Mouse (Mus musculus) neural tube, embryonic 12.5 days (tissue): ENCODE results near the gene Rhbdf1. TPM values are rescaled to one million over a fixed set of nuclear protein-coding genes. Genes with fewer than 3 reads are reported as not detected.
A peak's percentile ranks its signal among the peaks of the same experiment; 100 is the strongest.

Experiments used
- ATAC-seq: fragments of 200-750 bp; cut with Nextera tagmentation; 2 replicates; pipeline ENCODE4 v1.8.0; 2017; ENCODE audit warnings: low read depth, mild to moderate bottlenecking, moderate TSS enrichment, moderate library complexity; ENCODE audit not compliant: low FRiP score
- H3K27ac ChIP-seq: fragments of 300-500 bp; sonication (generic); 2 replicates; pipeline ENCODE4 v1.5.1; 2016
- H3K27me3 ChIP-seq: fragments of 300-500 bp; sonication (generic); replicated peaks from 2 replicates; pipeline ENCODE4 v1.6.1; 2016; ENCODE audit warnings: mild to moderate bottlenecking
- H3K36me3 ChIP-seq: fragments of 300-500 bp; sonication (generic); 2 replicates; pipeline ENCODE4 v1.6.1; 2016; ENCODE audit warnings: mild to moderate bottlenecking
- H3K4me1 ChIP-seq: fragments of 300-500 bp; sonication (generic); 2 replicates; pipeline ENCODE4 v1.6.1; 2016
- H3K4me2 ChIP-seq: fragments of 300-500 bp; sonication (generic); replicated peaks from 2 replicates; pipeline ENCODE4 v1.6.1; 2016; ENCODE audit warnings: mild to moderate bottlenecking
- H3K4me3 ChIP-seq: fragments of 300-500 bp; sonication (generic); 2 replicates; pipeline ENCODE4 v1.5.1; 2016
- H3K9ac ChIP-seq: fragments of 300-500 bp; sonication (generic); 2 replicates; pipeline ENCODE4 v1.6.1; 2016; ENCODE audit warnings: mild to moderate bottlenecking
- H3K9me3 ChIP-seq: fragments of 300-500 bp; sonication (generic); 2 replicates; pipeline ENCODE4 v1.6.1; 2016; ENCODE audit warnings: mild to moderate bottlenecking
- WGBS: fragments of 180-500 bp; shearing (Covaris S2); methylation state at CpG from one replicate; pipeline ENCODE4 v1.1.7; 2016; 5-methylcytosine and 5-hydroxymethylcytosine counted together
- polyA plus RNA-seq: library from polyadenylated mRNA; unstranded; fragments of >200 nt; fragmentation: Nextera tagmentation; extraction: Ambion mirVana; gene quantifications from 2 replicates; pipeline ENCODE4 v1.2.1, GENCODE M21; 2016

Gene Rhbdf1
- polyA plus RNA-seq, 1 experiment from 2014 or later = 32.9 TPM

GRCm38 (mm10) chr11:32161922-32162804 is 59.9 kb downstream of the Rhbdf1 start:
- peak; percentile 91 for ATAC-seq
- Histone ChIP-seq H3K36me3 (no peaks in the 10 kb centered on the region), H3K9me3 (no peaks in the 10 kb centered on the region), H3K4me1 (peaks cover 10% of the 10 kb centered on the region), H3K27me3 (no peaks in the 10 kb centered on the region), H3K4me2 (peak overlapping the region; percentile 60), H3K9ac (peak overlapping the region; percentile 58), H3K27ac (0 out of 2 replicates have a peak overlapping the region, but pooled peaks have one; percentile 53), H3K4me3 (peak overlapping the region; percentile 5; the same call in 1 of the 2 replicates)
- WGBS = 14% methylated on average over 28 of the region's 28 CpGs

- H3K27me3 ChIP-seq = no peaks in the 10 kb centered on the region
- WGBS = 8% methylated on average over 9 of the region's 9 CpGs
- H3K4me3 ChIP-seq = peak overlapping the region; percentile 5; the same call in 1 of the 2 replicates
- H3K36me3 ChIP-seq = no peaks in the 10 kb centered on the region
- H3K9me3 ChIP-seq = no peaks in the 10 kb centered on the region
- H3K9ac ChIP-seq = peak overlapping the region; percentile 58
- 0 out of 2 replicates have a peak overlapping the region, but pooled peaks have one; percentile 53 for H3K27ac ChIP-seq
- H3K4me1 ChIP-seq = peaks cover 13% of the 10 kb centered on the region
- peak; percentile 59 for ATAC-seq
- H3K4me2 ChIP-seq = peak overlapping the region; percentile 60
These were observed 60.6 kb downstream of the Rhbdf1 start for GRCm38 (mm10) chr11:32161500-32161899.

- Histone ChIP-seq H3K4me1 (peaks cover 13% of the 10 kb centered on the region), H3K27ac (no peak overlapping the region), H3K9me3 (no peaks in the 10 kb centered on the region), H3K4me2 (no peak overlapping the region), H3K36me3 (no peaks in the 10 kb centered on the region), H3K9ac (no peak overlapping the region), H3K4me3 (no peak overlapping the region), H3K27me3 (no peaks in the 10 kb centered on the region)
- no peak for ATAC-seq
- WGBS = 86% methylated on average over 7 of the region's 7 CpGs
These were observed 61.8 kb downstream of the Rhbdf1 start for GRCm38 (mm10) chr11:32160341-32160740.

Other genes with a start within 250 kb of the Rhbdf1 start
- gene Nsg2, start 221.8 kb downstream of the Rhbdf1 start, polyA plus RNA-seq = 212 and 216 TPM in 2 replicates
- gene Il9r, start 22.0 kb downstream of the Rhbdf1 start, polyA plus RNA-seq = 0.08 TPM in 1 of 2 replicates, not detected in the other
- 52.8 and 59.3 TPM in 2 replicates for gene Snrnp25, start 16.9 kb downstream of the Rhbdf1 start, polyA plus RNA-seq
- gene Mpg, start 4.2 kb upstream of the Rhbdf1 start, polyA plus RNA-seq = 30.3 and 30.7 TPM in 2 replicates
- gene Nprl3, start 45.4 kb upstream of the Rhbdf1 start, polyA plus RNA-seq = 41.9 and 46.9 TPM in 2 replicates
- gene Hba-x, start 54.1 kb upstream of the Rhbdf1 start, polyA plus RNA-seq = 1,310 and 1,360 TPM in 2 replicates
- 2,385 and 2,610 TPM in 2 replicates for gene Hba-a1, start 61.2 kb upstream of the Rhbdf1 start, polyA plus RNA-seq
- gene Hbq1b, start 64.7 kb upstream of the Rhbdf1 start, polyA plus RNA-seq = 3.2 and 3.3 TPM in 2 replicates
- gene Hba-a2, start 74.2 kb upstream of the Rhbdf1 start, polyA plus RNA-seq = 5,164 and 5,594 TPM in 2 replicates
- 0.41 and 0.65 TPM in 2 replicates for gene Hbq1a, start 77.8 kb upstream of the Rhbdf1 start, polyA plus RNA-seq
- gene Sh3pxd2b, start 125.5 kb upstream of the Rhbdf1 start, polyA plus RNA-seq = 24.6 and 25.0 TPM in 2 replicates
- 57.4 and 60.6 TPM in 2 replicates for gene Ubtd2, start 233.1 kb upstream of the Rhbdf1 start, polyA plus RNA-seq